Comparison of ENCODE assay signal across 13 mouse cellular contexts in genomic region chr11:54920973-54921580, GRCm38 (mm10). TPM values are rescaled to one million over a fixed set of nuclear protein-coding genes. Genes with fewer than 3 reads are reported as not detected.
DNase-seq lines count a peak whose midpoint lies in the region; ATAC-seq lines count a peak whose summit lies in the region.
"Had no signal": no experiment of that assay in that cellular context is flagged by ENCODE, and none has a peak within 500 bp of the region (broad histone marks: within the 10 kb centered on the region; RNA-seq: fewer than 3 reads in every experiment).

No protein-coding gene starts in this region.

- peaks cover 56% of the 10 kb centered on the region for H3K36me3 ChIP-seq in kidney, embryonic 16.5 days (ENCODE audit: insufficient read depth, low read length)
- peaks cover 74% of the 10 kb centered on the region for H3K36me3 ChIP-seq in embryonic facial prominence, embryonic 10.5 days (replicated peaks)
- peaks cover 88% of the 10 kb centered on the region for H3K36me3 ChIP-seq in heart, embryonic 14.5 days (ENCODE audit: control insufficient read depth, insufficient read depth, low read length)
- H3K36me3 ChIP-seq in hindbrain, embryonic 10.5 days = peaks cover 87% of the 10 kb centered on the region

- no peak overlapping the region for H3K4me3 ChIP-seq in kidney, embryonic 16.5 days (ENCODE audit: low read length)
- no peak overlapping the region for H3K4me3 ChIP-seq in embryonic facial prominence, embryonic 10.5 days
- no peak overlapping the region for H3K4me3 ChIP-seq in heart, embryonic 14.5 days (ENCODE audit: control insufficient read depth in 1 of 2, insufficient read depth in 1 of 2, low read depth in 1 of 2, low read length in 2 of 2)
- no peak overlapping the region for H3K4me3 ChIP-seq in hindbrain, embryonic 10.5 days
- H3K4me3 ChIP-seq: limb, embryonic 13.5 days had no signal

- no peak for ATAC-seq in kidney, embryonic 16.5 days (ENCODE audit: low FRiP score, low TSS enrichment)
- no peak for ATAC-seq in heart, embryonic 14.5 days (ENCODE audit: insufficient number of reproducible peaks, insufficient read depth, low FRiP score, low read depth)
- peak; percentile 62 for ATAC-seq in megakaryocyte, adult 5-6 weeks (ENCODE audit: poor library complexity, severe bottlenecking)
- ATAC-seq: hindbrain, embryonic 16.5 days had no signal

- no peak overlapping the region for H3K9ac ChIP-seq in kidney, embryonic 16.5 days (replicated peaks; ENCODE audit: low read length)
- H3K9ac ChIP-seq in heart, embryonic 14.5 days (ENCODE audit: low read length) = peak overlapping the region; percentile 44
- H3K9ac ChIP-seq: limb, embryonic 13.5 days had no signal

- no peaks in the 10 kb centered on the region for H3K27me3 ChIP-seq in kidney, embryonic 16.5 days (ENCODE audit: insufficient read depth, low read length)
- no peaks in the 10 kb centered on the region for H3K27me3 ChIP-seq in embryonic facial prominence, embryonic 10.5 days (replicated peaks; ENCODE audit: low read depth, poor library complexity, severe bottlenecking)
- no peaks in the 10 kb centered on the region for H3K27me3 ChIP-seq in heart, embryonic 14.5 days (ENCODE audit: control insufficient read depth, insufficient read depth, low read length)
- H3K27me3 ChIP-seq in hindbrain, embryonic 10.5 days (ENCODE audit: insufficient read depth, poor library complexity, severe bottlenecking) = no peaks in the 10 kb centered on the region
- H3K27me3 ChIP-seq: CH12.LX; limb, embryonic 13.5 days; Patski had no signal

- no peak overlapping the region for H3K4me2 ChIP-seq in kidney, embryonic 16.5 days (replicated peaks; ENCODE audit: low read depth, low read length)
- H3K4me2 ChIP-seq in heart, embryonic 14.5 days (ENCODE audit: low read length) = no peak overlapping the region
- H3K4me2 ChIP-seq: limb, embryonic 13.5 days had no signal

- H3K27ac ChIP-seq in kidney, embryonic 16.5 days (ENCODE audit: low read length) = 0 out of 2 replicates have a peak overlapping the region, but pooled peaks have one; percentile 4
- H3K27ac ChIP-seq in embryonic facial prominence, embryonic 10.5 days (replicated peaks) = 0 out of 2 replicates have a peak overlapping the region, but pooled peaks have one; percentile 16
- H3K27ac ChIP-seq in heart, embryonic 14.5 days (replicated peaks in 1 of 2; ENCODE audit: control insufficient read depth in 1 of 2, insufficient read depth in 1 of 2, low read depth in 2 of 2, low read length in 2 of 2) = peak overlapping the region; percentile 42 to 77
- no peak overlapping the region for H3K27ac ChIP-seq in hindbrain, embryonic 10.5 days
- H3K27ac ChIP-seq: limb, embryonic 13.5 days had no signal

- 64% methylated on average over 6 of the region's 6 CpGs for WGBS in kidney, embryonic 16.5 days
- WGBS in embryonic facial prominence, embryonic 10.5 days = 72% methylated on average over 6 of the region's 6 CpGs
- WGBS in heart, embryonic 14.5 days = 68% methylated on average over 6 of the region's 6 CpGs
- WGBS in hindbrain, embryonic 10.5 days = 70% methylated on average over 6 of the region's 6 CpGs

- H3K4me1 ChIP-seq in kidney, embryonic 16.5 days (ENCODE audit: insufficient read depth, low read length) = peaks cover 8% of the 10 kb centered on the region
- H3K4me1 ChIP-seq in embryonic facial prominence, embryonic 10.5 days = peaks cover 16% of the 10 kb centered on the region
- H3K4me1 ChIP-seq in heart, embryonic 14.5 days (ENCODE audit: control insufficient read depth in 2 of 2, insufficient read depth in 2 of 2, low read length in 2 of 2) = peaks cover 12 to 19% of the 10 kb centered on the region in 2 experiments
- H3K4me1 ChIP-seq in hindbrain, embryonic 10.5 days (replicated peaks) = peaks cover 16% of the 10 kb centered on the region
- H3K4me1 ChIP-seq: limb, embryonic 13.5 days had no signal

- no peaks in the 10 kb centered on the region; the same call in 1 of the 2 replicates for H3K9me3 ChIP-seq in kidney, embryonic 16.5 days (ENCODE audit: low read length)
- no peaks in the 10 kb centered on the region for H3K9me3 ChIP-seq in embryonic facial prominence, embryonic 10.5 days
- no peaks in the 10 kb centered on the region for H3K9me3 ChIP-seq in heart, embryonic 14.5 days (ENCODE audit: control insufficient read depth, low read length)
- H3K9me3 ChIP-seq in hindbrain, embryonic 10.5 days = 0 out of 2 replicates have a peak, but pooled peaks cover 3% of the 10 kb centered on the region
- H3K9me3 ChIP-seq: limb, embryonic 13.5 days had no signal

- DNase-seq in kidney, adult 9 months = no peak
- no peak for DNase-seq in embryonic facial prominence, embryonic 10.5 days (ENCODE audit: low spot score)
- DNase-seq in hindbrain, embryonic 10.5 days (ENCODE audit: low spot score) = no peak
- DNase-seq in spleen, adult 18-20 months = no peak
- DNase-seq: adrenal gland, adult 2 months had no signal

RNA-seq across cellular contexts. Expression of gene Gpx3, which starts 18.8 kb away (rescaled TPM):
- polyA plus RNA-seq in kidney, embryonic 16.5 days (2015; fragmentation: Nextera tagmentation; extraction: Ambion mirVana) = 262 and 297 TPM in 2 replicates
- polyA plus RNA-seq in embryonic facial prominence, embryonic 10.5 days (2016; fragmentation: Nextera tagmentation; extraction: Ambion mirVana) = 72.8 and 90.1 TPM in 2 replicates
- polyA plus RNA-seq in heart, embryonic 14.5 days (2014; fragmentation: Nextera tagmentation; extraction: Ambion mirVana) = 1,228 and 1,448 TPM in 2 replicates
- total RNA-seq in megakaryocyte, adult 5-6 weeks (2015) = 52.7 and 58.3 TPM in 2 replicates
- total RNA-seq in megakaryocyte, adult 5-6 weeks (2017) = 1.8 and 6.0 TPM in 2 replicates
- 108 and 121 TPM in 2 replicates for polyA plus RNA-seq in hindbrain, embryonic 10.5 days (2016; fragmentation: Nextera tagmentation; extraction: Ambion mirVana)
- total RNA-seq: CH12.LX; monocyte, adult 5-6 weeks had no signal

RNA-seq across cellular contexts. Expression of gene Tnip1, which starts 41.6 kb away (rescaled TPM):
- polyA plus RNA-seq in kidney, embryonic 16.5 days (2015; fragmentation: Nextera tagmentation; extraction: Ambion mirVana) = 20.2 and 22.0 TPM in 2 replicates
- 11.7 and 11.9 TPM in 2 replicates for polyA plus RNA-seq in embryonic facial prominence, embryonic 10.5 days (2016; fragmentation: Nextera tagmentation; extraction: Ambion mirVana)
- polyA plus RNA-seq in heart, embryonic 14.5 days (2014; fragmentation: Nextera tagmentation; extraction: Ambion mirVana) = 19.3 and 20.5 TPM in 2 replicates
- total RNA-seq in megakaryocyte, adult 5-6 weeks (2015) = 28.3 and 32.6 TPM in 2 replicates
- total RNA-seq in megakaryocyte, adult 5-6 weeks (2017) = 26.7 and 47.2 TPM in 2 replicates
- polyA plus RNA-seq in hindbrain, embryonic 10.5 days (2016; fragmentation: Nextera tagmentation; extraction: Ambion mirVana) = 14.2 and 14.7 TPM in 2 replicates

RNA-seq across cellular contexts. Expression of gene Hint1, which starts 54.9 kb away (rescaled TPM):
- 540 and 595 TPM in 2 replicates for polyA plus RNA-seq in kidney, embryonic 16.5 days (2015; fragmentation: Nextera tagmentation; extraction: Ambion mirVana)
- 643 and 644 TPM in 2 replicates for polyA plus RNA-seq in embryonic facial prominence, embryonic 10.5 days (2016; fragmentation: Nextera tagmentation; extraction: Ambion mirVana)
- 705 and 753 TPM in 2 replicates for polyA plus RNA-seq in heart, embryonic 14.5 days (2014; fragmentation: Nextera tagmentation; extraction: Ambion mirVana)
- total RNA-seq in megakaryocyte, adult 5-6 weeks (2015) = 370 and 459 TPM in 2 replicates
- total RNA-seq in megakaryocyte, adult 5-6 weeks (2017) = 411 and 450 TPM in 2 replicates
- polyA plus RNA-seq in hindbrain, embryonic 10.5 days (2016; fragmentation: Nextera tagmentation; extraction: Ambion mirVana) = 626 and 627 TPM in 2 replicates
